Mouse (Mus musculus) midbrain, embryonic 13.5 days (tissue): ENCODE data around the gene Brca1. TPM values are rescaled to one million over a fixed set of nuclear protein-coding genes. Genes with fewer than 3 reads are reported as not detected.
A peak's percentile ranks its signal among the peaks of the same experiment; 100 is the strongest.

Experiments
- ATAC-seq: fragments of 200-750 bp; cut with Nextera tagmentation; 2 replicates; pipeline ENCODE4 v1.8.0; 2017; ENCODE audit warnings: mild to moderate bottlenecking, moderate TSS enrichment, moderate library complexity
- H3K27ac ChIP-seq: fragments of 300-500 bp; sonication (generic); 2 replicates; pipeline ENCODE4 v1.5.1; 2015; ENCODE audit warnings: inconsistent platforms, mild to moderate bottlenecking, moderate library complexity
- H3K27me3 ChIP-seq: fragments of 300-500 bp; sonication (generic); 2 replicates; pipeline ENCODE4 v1.6.1; 2015; ENCODE audit warnings: mild to moderate bottlenecking, inconsistent platforms
- H3K36me3 ChIP-seq: fragments of 300-500 bp; sonication (generic); 2 replicates; pipeline ENCODE4 v1.6.1; 2015; ENCODE audit warnings: mild to moderate bottlenecking, inconsistent platforms
- H3K4me1 ChIP-seq: fragments of 300-500 bp; sonication (generic); replicated peaks from 2 replicates; pipeline ENCODE4 v1.6.1; 2015; ENCODE audit warnings: inconsistent platforms
- H3K4me2 ChIP-seq: fragments of 300-500 bp; sonication (generic); replicated peaks from 2 replicates; pipeline ENCODE4 v1.6.1; 2015; ENCODE audit warnings: moderate library complexity, mild to moderate bottlenecking, inconsistent platforms
- H3K4me3 ChIP-seq: fragments of 300-500 bp; sonication (generic); replicated peaks from 2 replicates; pipeline ENCODE4 v1.5.1; 2015; ENCODE audit warnings: mild to moderate bottlenecking, inconsistent platforms
- H3K9ac ChIP-seq: fragments of 300-500 bp; sonication (generic); replicated peaks from 2 replicates; pipeline ENCODE4 v1.6.1; 2015; ENCODE audit warnings: mild to moderate bottlenecking, inconsistent platforms
- H3K9me3 ChIP-seq: fragments of 300-500 bp; sonication (generic); 2 replicates; pipeline ENCODE4 v1.6.1; 2016; ENCODE audit warnings: mild to moderate bottlenecking, inconsistent platforms
- WGBS: fragments of 180-500 bp; shearing (Covaris S2); methylation state at CpG from one replicate; pipeline ENCODE4 v1.1.7; 2015; 5-methylcytosine and 5-hydroxymethylcytosine counted together
- polyA plus RNA-seq: library from polyadenylated mRNA; unstranded; fragments of >200 nt; fragmentation: Nextera tagmentation; extraction: Ambion mirVana; gene quantifications from 2 replicates; pipeline ENCODE4 v1.2.1, GENCODE M21; 2015

The Brca1 gene
- polyA plus RNA-seq, 1 experiment from 2014 or later: 4.7 TPM

GRCm38 (mm10) chr11:101525056-101525455 is 26.7 kb downstream of the Brca1 start:
- 95% methylated on average over 10 of the region's 10 CpGs for WGBS
- no peaks in the 10 kb centered on the region for H3K27me3 ChIP-seq
- H3K36me3 ChIP-seq: peaks cover 18% of the 10 kb centered on the region; the same call in 1 of the 2 replicates
- no peak for ATAC-seq
- no peak overlapping the region for H3K4me2 ChIP-seq
- H3K4me1 ChIP-seq: no peaks in the 10 kb centered on the region
- no peaks in the 10 kb centered on the region for H3K9me3 ChIP-seq
- H3K4me3 ChIP-seq: no peak overlapping the region
- no peak overlapping the region for H3K27ac ChIP-seq
- no peak overlapping the region for H3K9ac ChIP-seq

GRCm38 (mm10) chr11:101524446-101524845 is 27.3 kb downstream of the Brca1 start:
- WGBS: 96% methylated on average over 8 of the region's 8 CpGs
- no peak for ATAC-seq
- Histone ChIP-seq H3K4me2 (no peak overlapping the region), H3K4me1 (no peaks in the 10 kb centered on the region), H3K9ac (no peak overlapping the region), H3K9me3 (no peaks in the 10 kb centered on the region), H3K27me3 (no peaks in the 10 kb centered on the region), H3K27ac (no peak overlapping the region), H3K4me3 (no peak overlapping the region), H3K36me3 (peaks cover 18% of the 10 kb centered on the region; the same call in 1 of the 2 replicates)

- Histone ChIP-seq H3K9ac (no peak overlapping the region), H3K36me3 (peaks cover 14% of the 10 kb centered on the region), H3K4me3 (no peak overlapping the region), H3K4me2 (no peak overlapping the region), H3K9me3 (no peaks in the 10 kb centered on the region), H3K27me3 (no peaks in the 10 kb centered on the region), H3K4me1 (no peaks in the 10 kb centered on the region), H3K27ac (no peak overlapping the region)
- no peak for ATAC-seq
- 89% methylated on average over 6 of the region's 6 CpGs for WGBS
These were observed 32.4 kb downstream of the Brca1 start for GRCm38 (mm10) chr11:101519364-101519763.

- no peaks in the 10 kb centered on the region for H3K27me3 ChIP-seq
- H3K9me3 ChIP-seq: no peaks in the 10 kb centered on the region
- H3K36me3 ChIP-seq: peaks cover 13% of the 10 kb centered on the region
- no peaks in the 10 kb centered on the region for H3K4me1 ChIP-seq
- no peak overlapping the region for H3K9ac ChIP-seq
- H3K4me2 ChIP-seq: no peak overlapping the region
- no peak overlapping the region for H3K4me3 ChIP-seq
- WGBS: 85% methylated on average over 5 of the region's 5 CpGs
- no peak for ATAC-seq
- H3K27ac ChIP-seq: no peak overlapping the region
These were observed 32.8 kb downstream of the Brca1 start for GRCm38 (mm10) chr11:101518937-101519336.

GRCm38 (mm10) chr11:101507090-101507489 is 44.7 kb downstream of the Brca1 start:
- ATAC-seq: no peak
- Histone ChIP-seq H3K4me1 (no peaks in the 10 kb centered on the region), H3K9ac (no peak overlapping the region), H3K27ac (no peak overlapping the region), H3K27me3 (no peaks in the 10 kb centered on the region), H3K36me3 (peaks cover 17% of the 10 kb centered on the region), H3K9me3 (no peaks in the 10 kb centered on the region), H3K4me3 (no peak overlapping the region), H3K4me2 (no peak overlapping the region)
- WGBS: 96% methylated on average over 7 of the region's 7 CpGs

GRCm38 (mm10) chr11:101506269-101506780 is 45.4 kb downstream of the Brca1 start:
- Histone ChIP-seq H3K27ac (no peak overlapping the region), H3K9me3 (no peaks in the 10 kb centered on the region), H3K9ac (no peak overlapping the region), H3K27me3 (no peaks in the 10 kb centered on the region), H3K4me1 (no peaks in the 10 kb centered on the region), H3K4me2 (no peak overlapping the region), H3K36me3 (peaks cover 17% of the 10 kb centered on the region), H3K4me3 (no peak overlapping the region)
- WGBS: 80% methylated on average over 5 of the region's 5 CpGs
- ATAC-seq: no peak

GRCm38 (mm10) chr11:101486126-101486525 is 65.6 kb downstream of the Brca1 start:
- Histone ChIP-seq H3K27me3 (no peaks in the 10 kb centered on the region), H3K4me3 (no peak overlapping the region), H3K4me1 (peaks cover 27% of the 10 kb centered on the region), H3K4me2 (no peak overlapping the region), H3K9me3 (no peaks in the 10 kb centered on the region), H3K36me3 (peaks cover 4% of the 10 kb centered on the region; the same call in 1 of the 2 replicates), H3K9ac (no peak overlapping the region), H3K27ac (peak overlapping the region; percentile 81)
- 73% methylated on average over 6 of the region's 6 CpGs for WGBS
- ATAC-seq: no peak

GRCm38 (mm10) chr11:101485509-101486028 is 66.2 kb downstream of the Brca1 start:
- 0 out of 2 replicates have a peak overlapping the region, but pooled peaks have one; percentile 20 for H3K9ac ChIP-seq
- no peak overlapping the region for H3K4me3 ChIP-seq
- H3K36me3 ChIP-seq: peaks cover 4% of the 10 kb centered on the region; the same call in 1 of the 2 replicates
- peaks cover 27% of the 10 kb centered on the region for H3K4me1 ChIP-seq
- H3K27me3 ChIP-seq: no peaks in the 10 kb centered on the region
- WGBS: 31% methylated on average over 6 of the region's 6 CpGs
- no peaks in the 10 kb centered on the region for H3K9me3 ChIP-seq
- H3K27ac ChIP-seq: peak overlapping the region; percentile 81
- no peak overlapping the region for H3K4me2 ChIP-seq
- ATAC-seq: peak; percentile 72; the same call in 1 of the 2 replicates

- Histone ChIP-seq H3K4me2 (no peak overlapping the region), H3K36me3 (peaks cover 4% of the 10 kb centered on the region; the same call in 1 of the 2 replicates), H3K9ac (no peak overlapping the region), H3K27me3 (no peaks in the 10 kb centered on the region), H3K4me3 (no peak overlapping the region), H3K27ac (peak overlapping the region; percentile 81), H3K9me3 (no peaks in the 10 kb centered on the region), H3K4me1 (peaks cover 34% of the 10 kb centered on the region)
- ATAC-seq: no peak
- WGBS: 89% methylated on average over 7 of the region's 7 CpGs
These were observed 66.9 kb downstream of the Brca1 start for GRCm38 (mm10) chr11:101484814-101485213.

- Histone ChIP-seq H3K4me1 (peaks cover 40% of the 10 kb centered on the region), H3K27ac (peak overlapping the region; percentile 81), H3K9me3 (no peaks in the 10 kb centered on the region), H3K36me3 (no peaks in the 10 kb centered on the region), H3K27me3 (no peaks in the 10 kb centered on the region), H3K4me2 (no peak overlapping the region), H3K4me3 (no peak overlapping the region), H3K9ac (no peak overlapping the region)
- WGBS: 68% methylated on average over 6 of the region's 6 CpGs
- no peak for ATAC-seq
These were observed 67.5 kb downstream of the Brca1 start for GRCm38 (mm10) chr11:101484245-101484644.

GRCm38 (mm10) chr11:101483804-101484203 is 68.0 kb downstream of the Brca1 start:
- H3K27ac ChIP-seq: peak overlapping the region; percentile 81
- no peak overlapping the region for H3K9ac ChIP-seq
- H3K9me3 ChIP-seq: no peaks in the 10 kb centered on the region
- peaks cover 44% of the 10 kb centered on the region for H3K4me1 ChIP-seq
- no peaks in the 10 kb centered on the region for H3K36me3 ChIP-seq
- no peak for ATAC-seq
- H3K4me2 ChIP-seq: no peak overlapping the region
- no peak overlapping the region for H3K4me3 ChIP-seq
- WGBS: 16% methylated on average over 3 of the region's 3 CpGs
- H3K27me3 ChIP-seq: no peaks in the 10 kb centered on the region

GRCm38 (mm10) chr11:101480912-101481311 is 70.8 kb downstream of the Brca1 start:
- Histone ChIP-seq H3K9me3 (no peaks in the 10 kb centered on the region), H3K36me3 (no peaks in the 10 kb centered on the region), H3K4me1 (peaks cover 55% of the 10 kb centered on the region), H3K4me2 (no peak overlapping the region), H3K27ac (no peak overlapping the region), H3K4me3 (no peak overlapping the region), H3K27me3 (no peaks in the 10 kb centered on the region), H3K9ac (no peak overlapping the region)
- ATAC-seq: no peak
- WGBS: 76% methylated on average over 6 of the region's 6 CpGs
